Mouse (Mus musculus) frontal cortex, postnatal 36 days (tissue): ENCODE results near the gene Trp53rka.
"Not testable (repeated sequence)": the region's sequence is repeated elsewhere in the genome, so short reads cannot be mapped to it uniquely, and the experiment has no call there.

Source experiments
- DNase-seq, 2 experiments: peaks; one replicate each; pipeline ENCODE4 v3.0.0; 2022; ENCODE audit warnings: low spot score in 2 of 2

Gene Trp53rka

GRCm38 (mm10) chr2:165492648-165493553, at the start of gene Trp53rka:
Gene Trp53rka (minus strand): TSS chr2:165493324.
- peak; percentile 82 to 86 for DNase-seq

GRCm38 (mm10) chr2:165540975-165541374, 47.9 kb upstream of the Trp53rka start:
- no peak for DNase-seq

- no peak for DNase-seq
Observed at GRCm38 (mm10) chr2:165533789-165534188, 40.7 kb upstream of the Trp53rka start.

- peak; percentile 57 to 79 for DNase-seq
Observed at GRCm38 (mm10) chr2:165529106-165529505, 36.0 kb upstream of the Trp53rka start.

GRCm38 (mm10) chr2:165525609-165526008, 32.5 kb upstream of the Trp53rka start:
- DNase-seq = peak in 1 of 2 experiments; percentile 16

- no peak for DNase-seq
Observed at GRCm38 (mm10) chr2:165515178-165515728, 22.1 kb upstream of the Trp53rka start.

GRCm38 (mm10) chr2:165512870-165513600, 19.9 kb upstream of the Trp53rka start:
- DNase-seq = peak in 1 of 2 experiments; percentile 12

GRCm38 (mm10) chr2:165512426-165512825, 19.3 kb upstream of the Trp53rka start:
- DNase-seq = peak in 1 of 2 experiments; percentile 21

- not testable (repeated sequence) for DNase-seq
Observed at GRCm38 (mm10) chr2:165511530-165511929, 18.4 kb upstream of the Trp53rka start.

- DNase-seq = not testable (repeated sequence)
Observed at GRCm38 (mm10) chr2:165510914-165511458, 17.9 kb upstream of the Trp53rka start.

GRCm38 (mm10) chr2:165510466-165510865, 17.3 kb upstream of the Trp53rka start:
- DNase-seq = peak; percentile 33 to 59

- DNase-seq = no peak
Observed at GRCm38 (mm10) chr2:165509686-165510085, 16.6 kb upstream of the Trp53rka start.

- no peak for DNase-seq
Observed at GRCm38 (mm10) chr2:165503259-165504203, 10.4 kb upstream of the Trp53rka start, which contains the start of gene Slc2a10. Gene Slc2a10 (plus strand): TSS chr2:165503787.

- no peak for DNase-seq
Observed at GRCm38 (mm10) chr2:165498816-165499215, 5.7 kb upstream of the Trp53rka start.

- no peak for DNase-seq
Observed at GRCm38 (mm10) chr2:165497706-165498275, 4.7 kb upstream of the Trp53rka start.

GRCm38 (mm10) chr2:165496251-165496650, 3.1 kb upstream of the Trp53rka start:
- DNase-seq = peak; percentile 64 to 68

GRCm38 (mm10) chr2:165494495-165494894, 1.4 kb upstream of the Trp53rka start:
- no peak for DNase-seq

- DNase-seq = peak; percentile 44 to 68
Observed at GRCm38 (mm10) chr2:165493587-165494210, 575 bp upstream of the Trp53rka start.

- peak; percentile 56 to 71 for DNase-seq
Observed at GRCm38 (mm10) chr2:165486881-165487535, 6.1 kb downstream of the Trp53rka start.
